Mouse (Mus musculus): ENCODE data around the gene Mapkapk5.

- TF ChIP-seq MAFK (IDR thresholded peaks at IDR 0.05; ENCODE audit: borderline replicate concordance, low read depth, low read length) (no peak), CTCF (IDR thresholded peaks at IDR 0.05 in 2 of 3, conservative IDR thresholded peaks at IDR 0.05 in 1 of 3; ENCODE audit: control insufficient read depth in 1 of 3, insufficient read depth in 1 of 3, low read depth in 2 of 3, low read length in 3 of 3, poor library complexity in 1 of 3, severe bottlenecking in 1 of 3) (no peak), MXI1 (IDR thresholded peaks at IDR 0.05; ENCODE audit: low read depth, low read length) (no peak), TAL1 (IDR thresholded peaks at IDR 0.05; ENCODE audit: low read length) (no peak), UBTF (IDR thresholded peaks at IDR 0.05; ENCODE audit: borderline replicate concordance, insufficient read depth, low read depth, low read length) (no peak), GABPA (IDR thresholded peaks at IDR 0.05; ENCODE audit: low read depth, low read length) (no peak), JUND (IDR thresholded peaks at IDR 0.05; ENCODE audit: low read depth, low read length) (no peak), POLR2A (IDR thresholded peaks at IDR 0.05; ENCODE audit: control insufficient read depth in 1 of 2, insufficient read depth in 1 of 2, low read depth in 1 of 2, low read length in 2 of 2, poor library complexity in 1 of 2) (no peak), RAD21 (IDR thresholded peaks at IDR 0.05; ENCODE audit: low read depth, low read length) (no peak), TCF12 (IDR thresholded peaks at IDR 0.05; ENCODE audit: low read depth, low read length) (no peak)
Observed at GRCm38 (mm10) chr5:121575867-121576266, 30.2 kb upstream of the Mapkapk5 start.
